Comparison of ENCODE assay signal across 8 mouse cellular contexts in the genomic region with DNA sequence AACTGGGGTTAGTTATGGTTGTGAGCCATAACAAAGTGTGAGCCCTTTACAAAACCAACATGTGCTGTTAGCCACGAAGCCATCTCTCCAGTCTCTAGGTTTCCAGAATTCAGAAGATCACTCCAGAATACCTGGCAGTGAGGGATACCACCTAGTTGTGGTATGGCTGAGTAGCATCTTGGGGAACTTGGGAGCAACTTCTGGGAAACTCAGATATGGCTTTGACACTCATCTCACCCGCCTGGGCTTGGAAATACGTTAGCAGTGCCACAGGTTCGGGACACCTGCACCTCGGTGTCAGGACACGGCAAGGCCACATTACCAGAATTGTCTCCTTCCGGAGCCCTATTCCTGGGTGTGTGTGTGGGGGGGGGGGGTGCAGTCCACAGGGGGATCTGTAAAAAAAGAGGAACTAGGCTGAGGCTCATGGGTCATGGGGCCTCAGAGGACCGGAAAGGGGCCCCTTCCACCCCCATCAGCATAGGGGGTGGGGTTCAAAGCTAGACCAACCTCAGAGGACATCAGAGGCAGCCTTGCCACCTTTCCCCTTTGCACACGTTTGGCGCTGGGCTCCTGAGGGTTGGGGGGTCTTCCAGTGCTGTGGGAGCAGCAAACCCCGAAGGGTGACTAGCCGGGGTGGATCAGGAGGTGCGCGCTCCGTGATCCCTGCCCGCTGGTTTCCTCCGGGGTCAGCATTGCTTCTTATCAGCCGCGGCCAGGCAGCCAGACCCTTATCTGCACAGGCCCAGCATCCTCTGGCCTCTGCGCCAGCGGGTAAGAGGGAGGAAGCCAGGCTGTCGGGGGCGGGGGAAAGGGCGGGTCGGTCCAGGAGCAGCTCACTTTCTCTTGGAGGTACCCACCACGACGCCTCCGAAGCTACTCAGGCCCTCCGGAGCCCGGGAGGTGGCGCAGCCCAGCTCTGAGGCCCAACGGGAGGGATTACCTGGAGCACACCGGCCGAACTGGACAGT. TPM values are rescaled to one million over a fixed set of nuclear protein-coding genes. Genes with fewer than 3 reads are reported as not detected.
DNase-seq lines count a peak whose midpoint lies in the region; ATAC-seq and TF ChIP-seq lines count a peak whose summit lies in the region.

TSS of gene Lyl1 (plus strand) at position 517 of the 971 bp plus-strand sequence.

- no peak for ATAC-seq in CD4-positive, CD25-positive, alpha-beta regulatory T cell, adult 4 months
- 0 out of 2 replicates have a peak, but pooled peaks have one; percentile 13 for ATAC-seq in embryonic facial prominence, embryonic 14.5 days (ENCODE audit: low read depth)
- peak; percentile 72 for ATAC-seq in heart, embryonic 15.5 days (replicated peaks; ENCODE audit: insufficient number of reproducible peaks, insufficient read depth, low FRiP score, low read depth)
- peak; percentile 19 for ATAC-seq in kidney, postnatal 0 days (replicated peaks; ENCODE audit: low FRiP score, low read depth)

- peak within 1 kb of the TSS; percentile 22 for H3K4me3 ChIP-seq in embryonic facial prominence, embryonic 14.5 days (ENCODE audit: low read depth, low read length)
- peak within 1 kb of the TSS; percentile 40 for H3K4me3 ChIP-seq in heart, embryonic 15.5 days
- peak within 1 kb of the TSS; percentile 29 for H3K4me3 ChIP-seq in kidney, postnatal 0 days (replicated peaks; ENCODE audit: low read depth, low read length)

- DNase-seq in CD4-positive, CD25-positive, alpha-beta regulatory T cell, adult 2 months (ENCODE audit: low read depth, low spot score): peak; percentile 62
- DNase-seq in embryonic facial prominence, embryonic 14.5 days (ENCODE audit: low spot score): no peak
- DNase-seq in kidney, postnatal 0 days (ENCODE audit: low spot score): peak; percentile 64
- peak; percentile 89 for DNase-seq in lung, postnatal 36 days
- peak; percentile 88 to 90 for DNase-seq in spleen, postnatal 36 days (ENCODE audit: low spot score in 2 of 2)
- no peak for DNase-seq in left cerebral cortex, postnatal 36 days (ENCODE audit: low spot score in 2 of 2)

- H3K4me2 ChIP-seq in embryonic facial prominence, embryonic 14.5 days (ENCODE audit: low read depth, low read length): peak within 1 kb of the TSS; percentile 16; the same call in 1 of the 2 replicates
- H3K4me2 ChIP-seq in heart, embryonic 15.5 days: peak within 1 kb of the TSS; percentile 62
- peak within 1 kb of the TSS; percentile 43 for H3K4me2 ChIP-seq in kidney, postnatal 0 days (ENCODE audit: low read length)

- H3K27me3 ChIP-seq in embryonic facial prominence, embryonic 14.5 days (replicated peaks; ENCODE audit: control insufficient read depth, insufficient read depth, low read length): peaks cover 45% of the 10 kb centered on the region
- H3K27me3 ChIP-seq in heart, embryonic 15.5 days: peaks cover 35% of the 10 kb centered on the region
- H3K27me3 ChIP-seq in kidney, postnatal 0 days (ENCODE audit: insufficient read depth, low read length): peaks cover 29% of the 10 kb centered on the region; the same call in 1 of the 2 replicates

- WGBS in embryonic facial prominence, embryonic 14.5 days: 15% methylated on average over 26 of the region's 34 CpGs
- WGBS in heart, embryonic 15.5 days: 8% methylated on average over 34 of the region's 34 CpGs
- 12% methylated on average over 32 of the region's 34 CpGs for WGBS in kidney, postnatal 0 days

- H3K27ac ChIP-seq in embryonic facial prominence, embryonic 14.5 days (replicated peaks; ENCODE audit: low read depth, low read length): peak within 1 kb of the TSS; percentile 29; the same call in 1 of the 2 replicates
- H3K27ac ChIP-seq in heart, embryonic 15.5 days: peak within 1 kb of the TSS; percentile 77
- H3K27ac ChIP-seq in kidney, postnatal 0 days: peak within 1 kb of the TSS; percentile 72

- intact Hi-C loops in left cerebral cortex, postnatal 36 days (cut with DNase I): loop anchor here (5.0 kb wide), 1 partner anchor 39 kb away; the partner anchor contains the start of gene Ier2

- peaks cover 10% of the 10 kb centered on the region for H3K4me1 ChIP-seq in embryonic facial prominence, embryonic 14.5 days (ENCODE audit: control insufficient read depth, insufficient read depth, low read length)
- H3K4me1 ChIP-seq in heart, embryonic 15.5 days (replicated peaks): peaks cover 50% of the 10 kb centered on the region
- peaks cover 9% of the 10 kb centered on the region for H3K4me1 ChIP-seq in kidney, postnatal 0 days (replicated peaks; ENCODE audit: insufficient read depth, low read length)

- peak; percentile 50 for TF ChIP-seq CTCF in kidney, postnatal 0 days (IDR thresholded peaks at IDR 0.05; ENCODE audit: low read depth)

- H3K36me3 ChIP-seq in embryonic facial prominence, embryonic 14.5 days (ENCODE audit: control insufficient read depth, insufficient read depth, low read length): peaks cover 39% of the 10 kb centered on the region
- H3K36me3 ChIP-seq in heart, embryonic 15.5 days: peaks cover 22% of the 10 kb centered on the region
- H3K36me3 ChIP-seq in kidney, postnatal 0 days (ENCODE audit: insufficient read depth, low read length): 0 out of 2 replicates have a peak, but pooled peaks cover 18% of the 10 kb centered on the region

- no peaks in the 10 kb centered on the region for H3K9me3 ChIP-seq in embryonic facial prominence, embryonic 14.5 days (ENCODE audit: control insufficient read depth, low read length)
- H3K9me3 ChIP-seq in heart, embryonic 15.5 days (replicated peaks): no peaks in the 10 kb centered on the region
- H3K9me3 ChIP-seq in kidney, postnatal 0 days (replicated peaks; ENCODE audit: low read length): no peaks in the 10 kb centered on the region

- H3K9ac ChIP-seq in embryonic facial prominence, embryonic 14.5 days (ENCODE audit: low read depth, low read length): 0 out of 2 replicates have a peak within 1 kb of the TSS, but pooled peaks have one; percentile 34
- peak within 1 kb of the TSS; percentile 30 for H3K9ac ChIP-seq in heart, embryonic 15.5 days
- H3K9ac ChIP-seq in kidney, postnatal 0 days (ENCODE audit: low read depth, low read length): 0 out of 2 replicates have a peak within 1 kb of the TSS, but pooled peaks have one; percentile 1

RNA-seq across cellular contexts. Expression of gene Lyl1, which starts in this region (rescaled TPM):
- 1 to 10 TPM; 2.0 to 2.6 TPM for polyA plus RNA-seq in CD4-positive, CD25-positive, alpha-beta regulatory T cell, adult 4 months (2017; shearing (Covaris generic))
- polyA plus RNA-seq in embryonic facial prominence, embryonic 14.5 days (2014; fragmentation: Nextera tagmentation; extraction: Ambion mirVana): 5.8 and 6.8 TPM in 2 replicates
- polyA plus RNA-seq in heart, embryonic 15.5 days (2015; fragmentation: Nextera tagmentation; extraction: Ambion mirVana): 9.2 and 13.2 TPM in 2 replicates
- 6.1 and 6.4 TPM in 2 replicates for polyA plus RNA-seq in kidney, postnatal 0 days (2015; fragmentation: Nextera tagmentation; extraction: Ambion mirVana)
- total RNA-seq in left cerebral cortex, postnatal 36 days (2021): 1 to 10 TPM; 2.4 to 3.4 TPM

Comparison
In these comparisons a context has a peak if more than half of its experiments do, and no peak if none do; other contexts are left out.
1. DNase-seq: peak in CD4-positive, CD25-positive, alpha-beta regulatory T cell, adult 2 months (single experiment), kidney, postnatal 0 days (single experiment), lung, postnatal 36 days (single experiment) and spleen, postnatal 36 days (2 of 2); none in embryonic facial prominence, embryonic 14.5 days (single experiment) and left cerebral cortex, postnatal 36 days (0 of 2).
2. Peak in every context shown above with its lines, with median percentiles within 50 percentile points of each other: H3K27ac ChIP-seq, H3K4me2 ChIP-seq, H3K4me3 ChIP-seq and H3K9ac ChIP-seq.